Mouse (Mus musculus) G1E (cell line): ENCODE measurements around the gene Kiz. TPM values are rescaled to one million over a fixed set of nuclear protein-coding genes. Genes with fewer than 3 reads are reported as not detected.

Experiments used
- ATAC-seq: 2 replicates; pipeline ENCODE4 v1.8.0; 2016; ENCODE audit warnings: mild to moderate bottlenecking; ENCODE audit not compliant: insufficient number of reproducible peaks, poor library complexity, low FRiP score, severe bottlenecking; ENCODE audit errors: extremely low read depth
- DNase-seq: peaks from one replicate; pipeline ENCODE4 v3.0.0; 2012; ENCODE audit warnings: low spot score
- H3K27me3 ChIP-seq: 2 replicates; pipeline ENCODE4 v1.6.1; 2012; ENCODE audit warnings: mild to moderate bottlenecking, low read length, inconsistent platforms; ENCODE audit not compliant: insufficient read depth
- H3K36me3 ChIP-seq: replicated peaks from 2 replicates; pipeline ENCODE3; 2012; ENCODE audit warnings: mild to moderate bottlenecking, inconsistent platforms
- H3K4me1 ChIP-seq: 2 replicates; pipeline ENCODE4 v1.6.1; 2012; ENCODE audit warnings: low read depth, low read length, inconsistent platforms, mixed read lengths; ENCODE audit not compliant: insufficient read depth
- H3K4me3 ChIP-seq: 2 replicates; pipeline ENCODE4 v1.5.1; 2012; ENCODE audit warnings: low read depth, mild to moderate bottlenecking, inconsistent platforms, low read length, moderate library complexity, mixed read lengths
- H3K9me3 ChIP-seq: replicated peaks from 2 replicates; pipeline ENCODE4 v1.6.1; 2012; ENCODE audit warnings: inconsistent platforms
- CTCF ChIP-seq: IDR thresholded peaks from 2 replicates; pipeline ENCODE4 v1.5.1; 2012; ENCODE audit warnings: low read depth, low read length, inconsistent platforms, mixed read lengths
- GATA1 ChIP-seq: IDR thresholded peaks from 2 replicates; pipeline ENCODE4 v1.6.1; 2012; ENCODE audit warnings: borderline replicate concordance, low read length, inconsistent platforms, mixed read lengths
- GATA2 ChIP-seq: IDR thresholded peaks from 2 replicates; pipeline ENCODE4 v1.6.1; 2012; ENCODE audit warnings: low read depth, low read length, inconsistent platforms, borderline replicate concordance
- POLR2AphosphoS5 ChIP-seq: IDR thresholded peaks from 2 replicates; pipeline ENCODE4 v1.6.1; 2012; ENCODE audit warnings: low read depth, low read length, inconsistent platforms; ENCODE audit not compliant: insufficient replicate concordance
- TAL1 ChIP-seq: conservative IDR thresholded peaks from 2 replicates; pipeline ENCODE4 v1.6.1; 2012; ENCODE audit warnings: low read depth, low read length, inconsistent platforms, mixed read lengths
- polyA plus RNA-seq: library from polyadenylated mRNA; stranded (reverse); fragments of >175 nt; gene quantifications from 2 replicates; pipeline ENCODE4 v1.2.3, GENCODE M21; 2012
- total RNA-seq, 2 experiments: library from RNA; stranded (forward) in 1 of 2; stranded (reverse) in 1 of 2; fragments of 200-1000 nt in 1 of 2; fragments of >200 nt in 1 of 2; fragmentation: Nextera tagmentation in 1 of 2; gene quantifications; 2 replicates each; pipeline ENCODE4 v1.2.3; 2014 to 2017

The Kiz gene
- total and polyA plus RNA-seq, 3 experiments = 10.5 to 56.7 (median 44.6) TPM

DNA sequence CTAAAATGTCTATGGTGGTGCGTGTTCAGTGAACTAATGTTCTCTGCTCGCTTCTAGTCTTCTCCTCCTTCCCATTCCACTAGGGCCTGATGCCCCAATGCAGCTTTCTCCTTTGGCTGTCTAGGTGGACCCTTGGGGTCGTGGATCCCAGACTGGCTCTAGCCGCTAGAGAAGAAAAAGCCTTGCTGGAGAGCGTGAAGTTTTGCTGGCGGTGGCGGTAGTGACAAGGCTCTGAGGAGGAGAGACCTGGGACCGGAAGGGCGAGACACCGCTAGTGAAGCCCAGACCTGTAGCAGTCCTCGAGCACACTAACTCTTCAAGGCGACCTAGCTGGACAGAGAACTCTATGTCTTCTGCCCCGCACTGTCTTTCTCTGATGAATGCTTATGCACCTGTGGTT is 19.4 kb upstream of the Kiz start:
- no peak overlapping the region for H3K4me3 ChIP-seq
- H3K4me1 ChIP-seq = no peaks in the 10 kb centered on the region
- DNase-seq (no peak), ATAC-seq (no peak)
- H3K9me3 ChIP-seq = 0 out of 2 replicates have a peak, but pooled peaks cover 4% of the 10 kb centered on the region
- TF ChIP-seq POLR2AphosphoS5 (no peak), CTCF (no peak)
- H3K27me3 ChIP-seq = peaks cover 12% of the 10 kb centered on the region; the same call in 1 of the 2 replicates
- no peaks in the 10 kb centered on the region for H3K36me3 ChIP-seq

DNA sequence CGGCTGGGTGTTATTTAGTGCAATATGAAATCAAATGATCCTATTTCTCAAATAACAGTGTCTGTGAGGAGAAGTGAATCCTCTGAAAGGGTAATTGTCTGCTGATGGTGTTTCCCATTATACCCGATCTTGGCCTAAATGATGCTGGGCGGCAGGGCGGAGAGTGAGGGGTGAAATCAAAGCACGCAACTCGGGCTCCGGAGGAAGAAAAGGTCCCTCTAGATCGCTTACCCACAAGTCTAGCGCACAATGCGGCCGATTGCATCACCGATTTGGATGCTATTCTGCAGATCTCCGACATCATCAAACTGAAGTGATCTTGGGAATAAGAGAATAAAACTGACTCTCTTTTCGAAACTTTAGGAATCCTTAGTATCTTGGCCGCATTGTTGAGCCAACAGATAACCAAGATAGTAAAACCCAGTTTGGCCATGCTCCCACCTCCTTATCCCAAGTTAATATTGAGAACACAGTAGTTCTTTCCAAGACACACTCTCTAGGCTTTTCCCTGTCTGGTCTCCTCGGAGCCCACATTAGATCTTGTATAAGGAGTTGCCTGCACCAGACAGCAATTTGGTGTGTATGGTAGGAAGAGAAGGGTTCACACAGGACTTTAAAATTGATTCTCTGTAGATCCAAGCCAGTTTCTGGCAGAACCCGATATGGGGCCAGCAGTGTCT is 18.7 kb upstream of the Kiz start:
- Histone ChIP-seq H3K27me3 (peaks cover 12% of the 10 kb centered on the region; the same call in 1 of the 2 replicates), H3K36me3 (no peaks in the 10 kb centered on the region), H3K9me3 (0 out of 2 replicates have a peak, but pooled peaks cover 4% of the 10 kb centered on the region), H3K4me1 (no peaks in the 10 kb centered on the region), H3K4me3 (no peak overlapping the region)
- ATAC-seq = no peak
- no peak for DNase-seq
- TF ChIP-seq GATA2 (no peak), TAL1 (no peak), CTCF (no peak), POLR2AphosphoS5 (no peak), GATA1 (no peak)

DNA sequence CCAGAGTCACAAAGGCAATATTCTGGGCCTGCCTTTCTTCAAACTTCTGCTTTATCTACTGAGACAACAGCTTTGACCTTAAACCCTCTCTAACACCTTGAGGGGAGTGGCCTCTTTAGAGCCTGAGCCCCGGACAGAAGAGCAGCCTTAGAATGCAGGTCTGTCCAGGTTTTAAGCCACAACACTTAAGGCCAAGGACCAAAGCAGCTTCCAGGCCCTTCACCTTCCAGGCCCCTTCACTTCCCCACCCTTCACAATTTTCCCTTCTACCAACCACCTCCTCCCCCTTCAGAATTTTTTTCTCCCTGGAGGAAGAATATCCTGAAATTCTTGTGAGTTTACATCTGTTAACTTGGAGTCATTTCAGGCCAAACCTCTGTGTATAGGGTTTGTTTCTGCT is 18.0 kb upstream of the Kiz start:
- Histone ChIP-seq H3K4me1 (no peaks in the 10 kb centered on the region), H3K36me3 (no peaks in the 10 kb centered on the region), H3K4me3 (no peak overlapping the region), H3K27me3 (peaks cover 12% of the 10 kb centered on the region; the same call in 1 of the 2 replicates), H3K9me3 (0 out of 2 replicates have a peak, but pooled peaks cover 4% of the 10 kb centered on the region)
- TF ChIP-seq CTCF = no peak
- no peak for TF ChIP-seq POLR2AphosphoS5
- no peak for TF ChIP-seq GATA1
- no peak for TF ChIP-seq GATA2
- no peak for TF ChIP-seq TAL1
- DNase-seq = no peak
- no peak for ATAC-seq

DNA sequence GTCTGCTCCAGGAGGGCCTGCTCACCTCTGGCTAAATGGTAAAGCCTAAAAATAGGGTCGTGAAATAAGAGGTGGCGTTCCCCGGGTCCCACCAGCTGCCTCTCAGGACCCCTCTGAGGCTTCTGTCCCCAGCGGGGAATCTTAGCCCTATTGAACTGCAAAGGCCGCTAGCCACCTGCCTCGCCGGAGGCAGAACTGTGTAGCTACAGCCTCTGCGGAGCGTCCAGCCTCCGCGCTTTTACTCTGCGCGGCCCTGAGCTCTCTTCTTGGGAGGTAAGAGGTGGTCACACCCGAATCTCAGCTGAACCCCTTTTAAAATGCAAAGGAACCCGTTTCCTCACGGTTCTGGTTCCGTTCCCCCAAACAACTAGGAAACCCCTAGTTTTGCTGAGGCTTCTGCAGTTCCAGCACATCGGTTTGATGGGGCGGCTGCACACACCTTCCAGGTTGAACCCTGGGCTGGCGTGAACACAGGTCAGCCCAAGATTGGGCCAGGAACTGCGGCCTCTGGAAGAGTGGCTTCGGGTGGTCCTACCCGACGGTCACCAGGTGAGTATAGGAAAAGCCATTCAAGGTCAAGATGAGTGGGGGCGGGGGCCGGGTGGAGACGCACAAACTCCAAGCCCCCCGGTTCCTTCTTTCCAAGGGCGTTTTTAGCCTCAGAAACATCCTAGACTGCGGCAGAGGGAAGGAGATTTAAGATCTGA is 16.9 kb upstream of the Kiz start:
- Histone ChIP-seq H3K27me3 (peaks cover 12% of the 10 kb centered on the region; the same call in 1 of the 2 replicates), H3K4me3 (no peak overlapping the region), H3K36me3 (no peaks in the 10 kb centered on the region), H3K9me3 (0 out of 2 replicates have a peak, but pooled peaks cover 4% of the 10 kb centered on the region), H3K4me1 (no peaks in the 10 kb centered on the region)
- DNase-seq (no peak), ATAC-seq (no peak)
- no peak for TF ChIP-seq POLR2AphosphoS5
- no peak for TF ChIP-seq CTCF
- no peak for TF ChIP-seq TAL1
- TF ChIP-seq GATA1 = no peak
- TF ChIP-seq GATA2 = no peak

DNA sequence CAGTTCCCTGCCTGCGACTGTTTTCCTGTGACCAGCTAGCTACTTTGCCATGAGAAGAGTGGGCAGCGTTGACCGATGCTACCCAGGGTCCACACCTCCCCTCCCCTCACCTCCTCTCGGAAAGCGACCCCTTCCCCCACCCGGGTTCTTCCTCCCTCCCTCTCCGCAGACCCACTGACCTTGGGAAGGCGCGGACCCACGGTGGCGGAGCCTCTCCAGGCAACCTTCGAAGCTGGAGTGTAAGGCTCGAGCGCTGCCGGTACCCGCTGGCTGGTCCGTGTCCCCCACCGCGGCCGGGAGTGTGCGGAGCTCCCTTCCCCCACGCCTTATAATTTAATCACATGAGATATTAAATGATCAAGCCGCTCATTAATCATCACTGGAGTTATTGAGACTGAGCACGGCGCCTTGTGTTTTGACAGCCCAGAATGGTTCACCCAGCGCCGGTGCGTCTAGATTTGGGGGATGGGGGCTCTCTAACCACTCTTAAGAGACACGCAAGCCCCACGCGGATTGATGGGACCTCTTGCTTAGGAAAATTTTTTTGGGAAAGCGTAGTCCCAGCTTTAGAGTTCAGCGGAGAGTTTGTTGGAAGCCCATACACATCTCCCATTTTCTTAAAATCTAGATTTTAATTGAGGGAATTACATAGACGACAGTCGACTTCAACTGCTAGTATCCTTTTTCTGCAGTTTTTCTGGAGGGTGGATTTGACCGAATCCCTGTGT is 16.2 kb upstream of the Kiz start:
- Histone ChIP-seq H3K4me1 (no peaks in the 10 kb centered on the region), H3K27me3 (peaks cover 12% of the 10 kb centered on the region; the same call in 1 of the 2 replicates), H3K9me3 (0 out of 2 replicates have a peak, but pooled peaks cover 3% of the 10 kb centered on the region), H3K4me3 (no peak overlapping the region), H3K36me3 (no peaks in the 10 kb centered on the region)
- no peak for DNase-seq
- ATAC-seq = no peak
- TF ChIP-seq GATA2 = no peak
- no peak for TF ChIP-seq CTCF
- TF ChIP-seq GATA1 = no peak
- no peak for TF ChIP-seq POLR2AphosphoS5
- TF ChIP-seq TAL1 = no peak

DNA sequence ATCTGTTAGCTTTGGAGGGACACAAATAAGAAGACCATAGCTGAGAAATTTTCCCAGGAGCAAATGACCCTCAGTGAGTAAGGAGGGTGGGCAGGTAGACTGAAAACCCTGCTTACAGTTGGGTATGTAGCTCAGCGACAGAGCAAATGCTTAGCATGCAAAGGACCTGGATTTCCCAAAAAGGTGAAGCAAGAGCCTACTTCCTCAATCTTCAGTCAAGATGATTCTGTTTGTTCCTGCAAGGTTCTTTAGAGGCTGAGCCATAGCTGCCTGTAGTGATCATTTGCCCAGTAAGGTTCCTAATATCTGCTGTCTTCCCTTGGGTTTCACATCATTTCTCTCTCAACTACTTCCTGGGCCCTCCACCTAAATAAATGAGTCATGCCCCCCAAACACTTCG is 7.8 kb upstream of the Kiz start:
- TF ChIP-seq POLR2AphosphoS5 = no peak
- no peak for TF ChIP-seq GATA2
- no peak for TF ChIP-seq GATA1
- TF ChIP-seq TAL1 = no peak
- no peak for TF ChIP-seq CTCF
- H3K36me3 ChIP-seq = no peaks in the 10 kb centered on the region
- H3K27me3 ChIP-seq = peaks cover 10% of the 10 kb centered on the region; the same call in 1 of the 2 replicates
- H3K4me3 ChIP-seq = no peak overlapping the region
- ATAC-seq = no peak
- H3K4me1 ChIP-seq = no peaks in the 10 kb centered on the region; the same call in 1 of the 2 replicates
- no peak for DNase-seq
- no peaks in the 10 kb centered on the region for H3K9me3 ChIP-seq
